Mouse (Mus musculus) testis, adult 2 months (tissue): Measurements from ENCODE around the gene Tma7. TPM values are rescaled to one million over a fixed set of nuclear protein-coding genes. Genes with fewer than 3 reads are reported as not detected.

Experiments used
- H3K27ac ChIP-seq: fragments of 200-500 bp; 2 replicates; pipeline ENCODE4 v1.5.1; 2012; ENCODE audit warnings: low read depth, low read length; ENCODE audit not compliant: control insufficient read depth, insufficient read depth
- H3K27me3 ChIP-seq: fragments of 200-500 bp; 2 replicates; pipeline ENCODE4 v1.6.1; 2012; ENCODE audit warnings: mild to moderate bottlenecking, low read length, moderate library complexity; ENCODE audit not compliant: control insufficient read depth, insufficient read depth
- H3K36me3 ChIP-seq: fragments of 200-500 bp; 2 replicates; pipeline ENCODE4 v1.6.1; 2012; ENCODE audit warnings: mild to moderate bottlenecking, low read length; ENCODE audit not compliant: control insufficient read depth, insufficient read depth
- H3K4me1 ChIP-seq: fragments of 200-500 bp; 2 replicates; pipeline ENCODE4 v1.6.1; 2012; ENCODE audit warnings: low read length; ENCODE audit not compliant: control insufficient read depth, insufficient read depth
- H3K4me3 ChIP-seq: fragments of 200-500 bp; 2 replicates; pipeline ENCODE4 v1.5.1; 2012; ENCODE audit warnings: low read depth, mild to moderate bottlenecking, low read length, moderate library complexity, mixed read lengths; ENCODE audit not compliant: control insufficient read depth
- CTCF ChIP-seq: fragments of 200-500 bp; IDR thresholded peaks from 2 replicates; pipeline ENCODE4 v1.5.1; 2012; ENCODE audit warnings: low read depth, mild to moderate bottlenecking, inconsistent platforms, low read length, moderate library complexity; ENCODE audit not compliant: control insufficient read depth, insufficient read depth, insufficient replicate concordance
- POLR2A ChIP-seq: fragments of 200-500 bp; IDR thresholded peaks from 2 replicates; pipeline ENCODE4 v1.6.1; 2012; ENCODE audit warnings: low read depth, mild to moderate bottlenecking, inconsistent platforms, low read length, moderate library complexity; ENCODE audit not compliant: control insufficient read depth
- polyA plus RNA-seq: library from polyadenylated mRNA; depleted of rRNA; stranded (reverse); fragments of >200 nt; gene quantifications from 2 replicates; pipeline ENCODE4 v1.2.3, GENCODE M21; 2012

Tma7 gene
- polyA plus RNA-seq, 1 experiment = 120 TPM

DNA sequence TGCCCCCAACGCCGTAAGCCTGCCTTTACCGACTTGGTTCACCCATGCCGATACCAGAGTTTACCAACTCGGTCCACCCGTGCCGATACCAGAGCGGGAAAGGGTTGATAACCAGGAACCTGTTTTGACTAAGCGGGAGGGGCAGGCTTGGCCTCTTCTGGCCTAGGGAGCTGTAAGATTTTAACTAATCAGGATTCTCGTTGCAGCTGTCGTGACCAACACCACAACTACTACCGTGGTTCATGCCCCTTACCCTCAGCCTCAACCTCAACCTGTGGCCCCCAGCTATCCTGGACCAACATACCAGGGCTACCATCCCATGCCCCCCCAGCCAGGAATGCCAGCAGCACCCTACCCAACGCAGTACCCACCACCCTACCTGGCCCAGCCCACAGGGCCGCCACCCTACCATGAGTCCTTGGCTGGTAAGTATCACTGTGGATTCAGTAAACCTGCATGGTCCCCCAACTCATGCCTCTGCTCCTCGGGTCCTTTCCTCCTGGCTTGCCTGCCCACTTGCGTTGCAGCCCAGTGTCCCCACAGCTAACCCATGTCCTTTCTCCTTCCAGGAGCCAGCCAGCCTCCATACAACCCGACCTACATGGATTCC, 26.2 kb downstream of the Tma7 start:
- H3K27me3 ChIP-seq = no peaks in the 10 kb centered on the region
- no peaks in the 10 kb centered on the region for H3K36me3 ChIP-seq
- TF ChIP-seq POLR2A (no peak), CTCF (no peak)
- no peak overlapping the region for H3K4me3 ChIP-seq
- no peaks in the 10 kb centered on the region for H3K4me1 ChIP-seq
- no peak overlapping the region for H3K27ac ChIP-seq

DNA sequence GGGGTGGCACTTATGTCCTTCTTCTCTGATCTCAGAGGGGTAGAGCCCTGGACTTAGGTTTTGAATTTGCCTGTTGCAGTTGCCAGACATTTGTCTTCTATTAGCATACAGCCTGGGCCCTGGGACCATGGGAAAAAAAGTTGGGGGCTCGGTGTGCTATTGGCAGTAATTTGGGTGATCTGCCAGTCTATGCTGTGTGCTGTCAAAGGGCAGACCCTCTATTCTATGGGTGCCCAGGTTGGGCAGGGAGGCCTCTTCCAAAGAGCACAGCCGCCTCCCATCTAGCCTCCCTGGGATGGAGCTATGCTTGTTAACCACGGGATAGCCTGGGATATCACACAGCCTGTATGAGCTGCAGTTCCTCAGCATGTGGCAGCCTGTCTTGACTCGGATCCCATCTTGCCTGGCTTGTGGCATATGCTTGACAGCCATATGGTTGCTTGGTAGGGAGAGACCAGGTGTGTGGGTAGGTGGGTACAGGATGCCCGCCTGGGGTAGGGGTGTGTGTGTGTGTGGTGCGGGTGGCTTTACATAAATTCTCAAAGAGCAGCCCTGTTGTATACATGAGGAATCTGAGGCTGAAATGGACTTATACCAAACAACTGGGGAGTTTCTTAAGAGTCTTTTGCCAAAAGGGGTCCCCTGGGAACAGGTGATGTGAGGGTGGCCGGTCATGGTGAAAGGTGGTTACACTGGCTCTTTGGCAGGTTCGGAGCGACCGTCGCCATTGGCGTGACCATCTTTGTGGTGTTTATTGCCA, 26.9 kb downstream of the Tma7 start:
- H3K4me1 ChIP-seq = no peaks in the 10 kb centered on the region
- no peak overlapping the region for H3K27ac ChIP-seq
- no peak for TF ChIP-seq POLR2A
- TF ChIP-seq CTCF = no peak
- no peak overlapping the region for H3K4me3 ChIP-seq
- H3K27me3 ChIP-seq = no peaks in the 10 kb centered on the region
- no peaks in the 10 kb centered on the region for H3K36me3 ChIP-seq

DNA sequence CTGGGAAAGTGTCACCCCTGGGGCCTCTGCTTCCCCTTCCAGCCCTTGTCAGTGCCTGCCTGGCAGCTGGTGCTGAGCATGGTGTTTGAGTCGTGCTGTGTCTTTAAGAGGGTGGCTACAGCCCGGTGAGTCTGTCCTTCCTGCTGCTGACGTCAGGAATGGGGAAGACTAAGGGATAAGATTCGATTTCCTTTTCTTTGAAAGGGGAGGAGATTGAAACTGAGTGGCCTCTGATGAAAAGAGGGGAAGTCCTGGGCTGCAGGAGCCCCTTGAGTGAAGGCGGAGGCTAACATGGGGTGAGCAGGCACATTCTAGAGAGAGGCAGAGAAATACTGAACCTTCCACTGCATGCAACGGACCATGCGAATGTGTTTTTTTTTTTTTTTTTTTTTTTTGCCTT, 27.7 kb downstream of the Tma7 start:
- H3K27ac ChIP-seq = no peak overlapping the region
- TF ChIP-seq POLR2A = no peak
- H3K4me3 ChIP-seq = no peak overlapping the region
- H3K4me1 ChIP-seq = no peaks in the 10 kb centered on the region
- H3K27me3 ChIP-seq = no peaks in the 10 kb centered on the region
- no peaks in the 10 kb centered on the region for H3K36me3 ChIP-seq

DNA sequence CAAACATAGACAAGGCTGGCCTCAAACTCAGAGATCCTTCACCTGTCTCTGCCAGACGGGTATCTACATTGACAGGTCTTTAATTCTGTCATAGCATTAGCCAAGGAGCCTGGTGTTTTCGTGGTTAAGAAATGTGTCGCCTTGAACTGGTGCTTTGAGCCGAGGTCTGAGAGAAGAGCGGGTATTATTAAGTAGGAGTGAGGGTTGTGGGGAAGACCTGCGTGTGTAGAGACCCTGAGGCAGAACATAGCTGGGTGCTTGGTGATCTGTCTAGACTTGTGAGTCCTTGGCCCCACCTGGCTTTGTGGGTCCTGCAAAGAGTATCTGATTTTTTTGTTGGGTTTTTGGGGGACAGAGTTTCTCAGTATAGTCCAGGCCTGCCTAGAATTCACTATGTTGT, 28.5 kb downstream of the Tma7 start:
- H3K4me1 ChIP-seq = no peaks in the 10 kb centered on the region
- H3K36me3 ChIP-seq = no peaks in the 10 kb centered on the region
- H3K27ac ChIP-seq = no peak overlapping the region
- H3K4me3 ChIP-seq = no peak overlapping the region
- H3K27me3 ChIP-seq = no peaks in the 10 kb centered on the region
- TF ChIP-seq POLR2A = no peak
- TF ChIP-seq CTCF = no peak

DNA sequence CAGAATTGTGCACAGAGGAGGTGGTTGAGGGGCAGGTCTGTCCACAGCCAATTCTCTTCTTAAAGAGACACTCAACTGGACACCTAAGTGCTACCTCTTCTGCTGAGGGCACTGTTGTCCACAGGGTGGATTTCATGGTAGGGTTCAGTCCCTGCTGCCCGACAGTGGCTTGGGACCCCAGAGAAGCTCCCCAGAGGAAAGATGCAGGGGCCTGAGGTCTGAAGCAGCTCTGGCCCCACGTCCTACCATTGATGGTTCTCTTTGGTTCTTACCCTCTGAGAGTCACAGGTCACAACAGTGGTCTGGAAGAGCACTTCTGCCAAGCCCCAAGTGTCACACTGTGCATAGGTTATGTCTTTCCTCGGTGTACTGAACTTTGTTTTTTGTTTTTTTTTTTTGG, 29.0 kb downstream of the Tma7 start:
- TF ChIP-seq POLR2A = no peak
- H3K27ac ChIP-seq = no peak overlapping the region
- no peaks in the 10 kb centered on the region for H3K36me3 ChIP-seq
- no peak overlapping the region for H3K4me3 ChIP-seq
- no peaks in the 10 kb centered on the region for H3K4me1 ChIP-seq
- H3K27me3 ChIP-seq = no peaks in the 10 kb centered on the region

DNA sequence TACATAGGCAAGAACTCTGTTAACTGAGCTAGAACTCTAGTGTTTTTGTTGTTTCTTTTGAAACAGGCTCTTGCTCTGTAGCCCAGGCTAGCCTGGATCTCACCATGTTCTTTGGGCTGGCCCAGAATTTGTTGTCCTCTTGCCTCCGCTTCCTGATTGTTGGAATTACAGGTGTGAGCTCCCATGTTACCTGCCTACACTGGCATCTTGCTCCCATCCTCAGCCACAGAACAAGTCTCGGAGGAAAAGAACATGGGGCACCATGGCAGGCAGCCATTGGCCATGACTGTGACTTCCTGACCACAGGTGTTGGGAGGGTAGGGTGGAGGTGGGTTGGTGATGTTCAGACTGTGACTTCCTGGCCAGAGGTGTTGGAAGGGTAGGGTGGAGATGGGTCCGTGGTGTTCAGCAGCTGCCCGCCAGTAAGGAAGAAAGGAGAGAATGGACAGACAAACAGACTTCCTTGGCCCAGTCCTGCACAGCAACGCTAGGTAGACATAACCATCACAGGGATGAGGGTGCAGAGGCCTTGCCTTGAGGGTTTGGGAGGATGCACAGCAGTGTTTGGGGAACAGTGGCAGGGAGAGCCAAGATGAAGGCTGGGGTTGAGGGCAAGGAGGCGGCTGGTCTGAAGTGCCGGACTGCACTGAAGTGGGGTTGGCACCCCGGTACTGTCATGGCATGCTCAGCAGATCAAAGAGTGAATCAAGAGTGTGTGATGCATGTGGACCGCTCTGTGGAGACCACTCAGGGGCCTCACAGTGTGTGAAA, 29.7 kb downstream of the Tma7 start:
- Histone ChIP-seq H3K4me1 (no peaks in the 10 kb centered on the region), H3K27ac (no peak overlapping the region), H3K36me3 (no peaks in the 10 kb centered on the region), H3K4me3 (no peak overlapping the region), H3K27me3 (no peaks in the 10 kb centered on the region)
- no peak for TF ChIP-seq POLR2A
- no peak for TF ChIP-seq CTCF

DNA sequence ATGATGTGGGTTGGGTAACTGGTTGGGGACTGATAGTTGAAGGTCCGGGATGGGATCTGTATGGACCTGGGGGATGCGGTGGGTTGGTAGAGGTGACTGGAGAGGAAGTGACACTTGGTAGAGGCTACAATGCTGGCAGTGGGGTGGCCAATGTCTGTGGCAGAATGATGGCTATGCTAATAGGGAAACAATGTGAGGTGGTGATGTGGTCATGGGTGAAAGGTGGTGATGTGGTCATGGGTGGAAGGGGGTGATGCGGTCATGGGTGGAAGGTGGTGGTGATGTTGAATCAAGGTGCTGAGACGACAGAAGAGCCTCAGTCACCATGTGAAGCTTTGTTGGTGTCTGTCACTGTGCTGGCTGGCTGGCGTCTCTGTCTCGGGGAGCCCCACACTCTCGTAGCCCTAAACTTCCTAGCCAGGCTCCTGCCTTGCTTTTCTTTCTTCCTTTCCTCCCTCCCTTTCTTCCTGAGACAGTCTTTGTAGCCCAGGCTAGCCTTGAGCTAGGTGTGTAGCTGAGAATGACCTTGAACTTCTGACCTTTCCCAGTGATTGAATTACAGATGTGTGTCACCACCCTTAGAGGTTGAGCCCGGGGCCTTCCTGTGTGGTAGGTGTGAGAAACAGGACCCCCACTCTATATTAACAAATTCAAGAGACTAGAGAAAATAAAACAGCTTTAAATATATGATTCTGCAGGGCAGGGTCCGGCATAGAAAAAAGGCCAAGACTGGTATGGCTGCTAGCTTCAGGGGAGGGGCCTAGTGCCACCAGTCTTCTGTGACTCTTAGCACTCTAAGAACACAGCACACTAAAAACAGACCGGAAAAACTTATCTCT, 30.5 kb downstream of the Tma7 start:
- Histone ChIP-seq H3K27ac (no peak overlapping the region), H3K27me3 (no peaks in the 10 kb centered on the region), H3K4me1 (no peaks in the 10 kb centered on the region), H3K36me3 (no peaks in the 10 kb centered on the region), H3K4me3 (no peak overlapping the region)
- TF ChIP-seq CTCF = no peak
- no peak for TF ChIP-seq POLR2A
